Mouse (Mus musculus) urinary bladder, postnatal 14 days (tissue): ENCODE data around the gene Psmc3ip.
"Not testable (repeated sequence)": the region's sequence is repeated elsewhere in the genome, so short reads cannot be mapped to it uniquely, and the experiment has no call there.

Experiments
- DNase-seq: peaks from one replicate; pipeline ENCODE4 v3.0.0; 2021; ENCODE audit warnings: low spot score

Gene Psmc3ip

DNA sequence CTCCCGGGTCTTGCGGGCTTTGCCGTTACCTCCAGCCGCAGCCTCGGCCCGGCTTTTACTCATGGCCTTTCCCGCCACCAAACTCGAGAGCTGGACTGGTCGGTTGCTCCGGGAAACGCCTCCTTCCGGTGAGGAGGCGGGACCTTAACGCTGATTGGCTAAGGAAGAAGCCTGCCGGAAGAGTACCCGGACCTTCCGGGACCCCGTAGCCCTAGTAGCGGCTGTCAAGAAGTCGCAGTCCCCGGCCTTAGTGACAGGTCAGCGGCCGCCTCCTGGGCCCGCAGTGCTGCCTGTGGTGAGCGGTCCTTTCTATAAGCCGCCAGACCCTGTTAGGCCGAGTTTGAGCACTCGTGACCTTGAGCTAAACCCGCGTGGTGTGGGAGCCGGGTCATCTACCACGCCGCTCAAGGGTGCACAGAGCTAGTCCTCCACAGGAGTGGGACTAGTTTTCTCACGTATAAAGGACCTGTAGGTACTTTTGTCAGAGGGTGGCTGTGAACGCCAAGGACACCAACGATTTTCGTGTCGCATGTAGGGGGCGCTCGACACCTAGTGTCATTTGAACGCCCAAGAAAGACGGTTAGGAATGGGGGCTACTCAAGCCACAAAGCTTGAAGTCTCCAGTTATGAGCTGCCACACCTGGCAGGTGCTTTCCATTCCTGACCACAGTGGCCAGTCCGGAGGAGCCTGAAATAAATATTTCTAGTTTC lies at the start of gene Psmc3ip:
Gene Psmc3ip (minus strand): TSS at position 123 of the 711 bp plus-strand sequence.
- DNase-seq, result peak; percentile 94

DNA sequence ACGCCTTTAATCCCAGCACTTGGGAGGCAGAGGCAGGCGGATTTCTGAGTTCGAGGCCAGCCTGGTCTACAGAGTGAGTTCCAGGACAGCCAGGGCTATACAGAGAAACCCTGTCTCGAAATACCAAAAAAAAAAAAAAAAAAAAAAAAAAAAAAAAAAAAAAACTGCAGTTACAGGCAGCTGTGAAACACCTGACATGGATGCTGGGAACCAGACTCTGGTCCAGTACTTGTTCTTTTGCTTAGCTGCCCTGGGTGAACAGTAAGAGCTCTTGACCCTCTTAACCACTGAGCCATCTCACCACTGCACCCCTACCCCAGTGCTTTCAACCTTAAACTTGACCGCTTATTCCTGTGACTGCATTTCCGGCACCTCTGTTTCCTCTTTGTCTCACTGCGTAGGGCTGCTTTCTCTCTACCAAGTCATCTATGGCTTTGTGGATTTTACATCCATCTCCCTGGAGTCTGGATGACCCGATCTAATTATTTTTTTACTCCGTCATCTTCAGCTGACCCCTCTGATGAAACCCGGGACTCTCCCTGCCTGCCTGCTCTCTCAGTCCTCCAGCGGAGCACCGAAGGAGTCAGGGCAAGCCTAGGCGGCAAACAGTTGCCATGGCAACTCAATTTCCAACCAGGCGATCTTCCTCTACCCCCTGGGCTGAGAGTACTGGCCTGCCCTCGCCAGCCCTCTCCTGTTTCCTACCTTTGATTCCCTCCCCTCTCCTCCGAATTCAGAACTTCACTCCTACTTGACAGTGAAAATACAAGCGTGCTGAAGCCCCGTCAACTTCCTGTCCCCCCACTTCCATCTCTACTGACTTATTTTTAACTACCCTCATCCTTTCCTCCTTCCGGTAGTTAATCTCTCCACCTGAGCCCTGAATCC lies 48.3 kb upstream of the Psmc3ip start:
- DNase-seq, result no peak

DNA sequence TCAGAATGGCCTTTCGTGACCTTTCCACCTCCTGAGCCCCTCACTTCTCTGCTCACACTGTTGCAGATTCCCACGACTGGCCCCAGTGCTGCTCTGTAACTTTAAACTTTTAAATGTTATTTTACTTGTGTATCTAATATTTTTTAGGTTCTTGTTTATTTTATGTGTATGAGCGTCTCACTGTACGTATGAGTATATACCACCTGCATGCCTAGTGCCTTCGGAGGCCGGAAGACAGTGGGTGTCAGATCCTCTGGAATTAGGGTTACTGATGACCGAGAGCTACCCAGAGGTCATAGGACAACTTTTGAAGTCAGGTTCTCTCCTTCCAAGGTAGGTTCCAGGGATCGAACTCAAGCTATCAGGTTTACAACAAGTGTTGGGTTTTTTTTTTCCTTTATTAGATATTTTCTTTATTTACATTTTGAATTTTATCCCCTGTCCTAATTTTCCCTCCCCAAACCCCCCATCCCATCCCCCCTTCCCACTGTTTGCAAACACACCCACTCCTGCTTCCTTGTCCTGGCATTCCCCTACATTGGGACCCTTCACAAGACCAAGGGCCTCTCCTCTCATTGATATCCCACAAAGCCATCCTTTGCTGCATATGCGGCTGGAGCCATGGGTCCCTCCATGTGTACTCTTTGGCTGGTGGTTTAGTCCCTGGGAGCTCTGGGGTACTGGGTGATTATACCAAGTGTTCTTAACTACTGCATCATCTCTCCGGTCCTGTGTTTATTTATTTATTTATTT lies 47.2 kb upstream of the Psmc3ip start:
- no peak for DNase-seq

DNA sequence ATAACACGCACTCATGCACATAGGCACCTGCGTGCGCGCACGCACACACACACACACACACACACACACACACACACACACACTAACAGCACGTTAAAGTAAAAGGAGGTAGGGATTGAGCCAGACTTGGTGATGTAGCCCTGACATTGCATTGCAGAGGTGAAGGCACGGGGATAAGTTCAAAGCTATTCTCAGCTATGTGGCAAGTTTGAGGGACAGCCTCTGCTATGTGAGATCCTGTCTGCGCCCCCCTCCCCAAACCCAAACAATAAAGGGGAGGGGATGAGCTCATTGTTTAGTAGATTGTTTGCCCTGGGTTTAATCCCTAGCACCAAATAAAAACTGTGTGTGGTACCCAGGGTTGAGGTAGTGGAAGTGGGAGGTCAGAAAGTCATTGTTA lies 45.9 kb upstream of the Psmc3ip start:
- no peak for DNase-seq

DNA sequence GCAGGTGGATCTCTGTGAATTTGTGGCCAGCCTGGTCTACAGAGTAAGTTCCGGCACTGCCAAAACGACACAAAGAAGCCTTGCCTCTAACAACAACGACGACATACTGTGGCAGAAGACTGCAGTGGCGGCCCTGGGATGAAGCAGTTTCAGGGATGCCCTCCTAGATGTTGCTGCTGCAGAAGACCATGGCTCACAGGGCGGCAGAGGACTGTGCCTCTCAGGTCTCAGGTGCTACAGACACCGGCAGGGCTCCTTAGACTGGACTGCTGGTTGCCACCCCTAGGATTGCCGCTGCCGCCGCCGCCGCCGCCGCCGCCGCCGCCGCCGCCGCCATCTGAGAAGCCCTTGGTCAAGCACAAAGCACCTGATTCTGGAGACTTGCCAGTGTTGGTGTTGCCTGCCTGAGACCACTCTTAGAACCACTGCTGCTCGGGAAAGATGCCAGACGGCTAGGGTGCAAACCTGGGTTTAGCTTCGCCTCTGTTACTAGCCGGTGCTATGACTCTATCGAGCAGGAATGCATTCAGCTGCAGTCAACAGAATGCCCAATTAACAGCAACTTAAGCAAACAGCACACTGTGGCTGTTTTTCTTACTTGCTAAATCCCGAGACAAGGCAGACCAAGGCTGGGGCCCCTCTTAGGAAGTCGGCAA lies 45.1 kb upstream of the Psmc3ip start:
- no peak for DNase-seq

DNA sequence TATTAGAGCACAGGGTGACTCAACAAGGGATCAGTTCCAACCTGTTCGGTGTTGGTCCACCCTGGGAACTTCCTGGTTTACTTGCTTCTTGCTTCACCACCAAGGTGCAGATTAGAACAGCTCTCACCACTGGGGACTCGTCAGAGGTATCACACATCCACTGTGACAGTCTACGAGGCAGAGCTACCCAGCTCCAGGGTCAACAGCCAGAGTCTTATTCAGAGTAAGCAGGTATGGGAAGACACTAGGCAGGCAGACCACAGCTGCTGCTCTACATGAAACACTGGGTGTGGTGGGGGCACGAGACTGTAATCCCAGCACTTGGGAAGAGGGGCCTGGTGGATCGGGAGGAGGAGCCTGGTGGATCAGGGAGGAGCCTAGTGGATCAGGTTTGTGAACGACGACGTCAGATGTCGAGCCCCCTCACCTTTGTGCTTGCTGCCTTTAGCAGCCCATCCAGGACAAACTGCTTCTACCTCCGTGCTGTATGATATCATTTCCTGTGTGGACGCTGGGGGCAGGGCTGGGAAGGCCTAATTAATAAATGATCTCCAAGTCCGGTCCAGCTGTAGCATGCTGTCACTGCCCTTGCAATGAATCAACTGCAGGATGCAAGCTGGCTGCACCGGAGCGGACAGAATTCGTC lies 43.4 kb upstream of the Psmc3ip start:
- peak; percentile 65 for DNase-seq

DNA sequence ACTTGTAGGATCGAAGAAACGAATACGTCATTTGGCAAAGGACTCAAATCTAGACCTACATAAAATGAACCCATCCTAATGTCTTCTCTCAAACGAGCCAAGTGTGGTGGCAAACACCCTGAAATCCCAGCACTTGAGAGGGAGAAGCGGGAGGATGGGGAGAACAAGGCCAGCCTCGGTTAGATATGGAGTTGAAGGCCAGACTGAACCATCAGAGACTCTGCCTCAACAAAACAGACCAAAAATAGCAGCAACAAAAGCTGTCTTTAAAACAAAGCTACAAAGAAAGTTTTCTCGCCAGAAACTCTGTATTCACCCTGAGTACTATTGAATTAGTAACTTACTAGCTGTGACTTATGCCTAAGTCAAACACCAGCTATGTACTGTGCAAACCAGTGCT lies 41.8 kb upstream of the Psmc3ip start:
- DNase-seq, result no peak

DNA sequence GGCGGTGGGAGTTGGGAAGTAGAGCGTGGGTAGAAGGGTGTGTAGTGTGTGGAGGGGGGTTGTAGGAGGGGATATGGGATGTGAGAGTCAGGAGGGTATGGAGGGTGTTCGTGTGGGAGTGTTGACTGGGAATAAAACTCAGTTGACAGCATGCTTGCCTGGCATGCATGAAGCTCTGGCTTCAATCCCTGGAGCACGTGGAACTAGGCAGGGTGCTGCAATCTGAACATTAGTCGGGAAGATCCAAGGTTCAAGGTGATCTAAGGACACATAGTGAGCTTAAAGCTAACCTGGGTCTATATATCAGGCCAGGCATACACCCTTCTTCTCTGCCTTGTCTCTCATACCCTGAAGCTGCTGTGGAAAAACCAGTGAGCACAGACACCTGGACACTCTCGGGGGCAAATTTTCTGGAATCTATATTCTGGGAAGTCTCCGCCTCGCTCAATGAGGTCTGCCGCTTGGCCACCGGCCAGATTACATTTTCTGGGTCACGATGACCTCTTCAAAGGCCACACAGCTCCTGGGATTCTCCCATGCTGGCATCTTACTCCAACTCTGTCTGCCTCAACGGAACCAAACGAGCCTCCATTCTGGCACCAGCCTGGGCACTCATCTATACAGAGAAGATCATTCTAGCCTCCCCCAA lies 39.1 kb upstream of the Psmc3ip start:
- no peak for DNase-seq

DNA sequence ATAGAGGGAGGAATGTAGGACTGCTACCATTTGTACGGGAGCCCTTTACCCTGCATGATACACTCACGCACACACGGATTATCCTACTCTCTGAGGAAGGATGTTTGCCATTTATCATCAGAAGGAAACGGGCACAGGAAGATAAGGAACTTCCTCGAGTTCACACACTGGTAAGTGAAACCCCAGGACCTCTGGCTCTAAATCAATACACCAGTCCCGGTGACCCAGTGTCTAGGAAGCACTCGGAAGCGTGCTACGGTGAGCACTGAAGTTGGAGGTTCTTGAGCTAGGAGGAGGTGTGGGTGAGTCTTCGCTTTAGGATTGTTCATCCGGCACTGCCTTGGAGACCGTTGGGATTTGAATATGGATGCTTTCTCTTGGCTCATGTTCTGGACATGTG lies 37.8 kb upstream of the Psmc3ip start:
- no peak for DNase-seq

DNA sequence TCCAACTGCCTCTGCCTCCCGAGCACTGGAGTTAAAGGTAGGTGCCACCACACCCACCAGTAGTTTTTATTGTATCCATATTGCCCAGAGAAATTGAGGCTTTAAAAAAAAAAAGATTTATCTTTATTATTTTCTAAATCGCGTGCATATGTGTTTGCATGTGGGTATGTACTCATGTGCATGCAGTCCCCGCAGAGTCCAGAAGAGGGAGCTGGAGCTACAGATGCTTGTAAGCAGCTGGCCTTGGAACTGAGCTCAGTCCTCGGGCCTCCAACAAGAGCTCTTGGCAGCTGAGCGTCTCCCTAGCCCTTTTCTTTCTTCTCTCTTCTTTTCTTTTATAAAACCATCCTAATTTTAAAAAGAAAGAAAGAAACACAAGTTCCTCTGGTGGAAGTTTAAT lies 36.5 kb upstream of the Psmc3ip start:
- DNase-seq, result no peak

DNA sequence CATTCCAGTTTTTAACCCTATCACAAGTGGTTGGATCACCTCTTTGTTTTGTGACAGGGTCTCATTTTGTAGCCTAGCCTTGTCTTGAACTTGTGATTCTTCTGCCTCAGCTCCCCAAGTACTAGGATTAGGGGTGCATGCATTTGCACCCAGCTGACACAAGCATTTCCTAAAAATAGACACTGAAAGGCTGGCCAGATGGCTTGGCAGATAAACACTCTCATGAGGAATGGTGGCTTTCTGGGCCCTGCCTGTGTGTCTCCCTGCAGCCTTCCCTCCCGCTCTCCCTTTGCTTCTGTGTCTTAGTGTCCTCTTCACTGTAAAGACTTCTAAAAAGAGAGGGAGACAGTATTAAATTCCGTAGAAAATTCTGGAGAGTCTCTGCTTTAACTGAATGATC lies 36.0 kb upstream of the Psmc3ip start:
- no peak for DNase-seq

DNA sequence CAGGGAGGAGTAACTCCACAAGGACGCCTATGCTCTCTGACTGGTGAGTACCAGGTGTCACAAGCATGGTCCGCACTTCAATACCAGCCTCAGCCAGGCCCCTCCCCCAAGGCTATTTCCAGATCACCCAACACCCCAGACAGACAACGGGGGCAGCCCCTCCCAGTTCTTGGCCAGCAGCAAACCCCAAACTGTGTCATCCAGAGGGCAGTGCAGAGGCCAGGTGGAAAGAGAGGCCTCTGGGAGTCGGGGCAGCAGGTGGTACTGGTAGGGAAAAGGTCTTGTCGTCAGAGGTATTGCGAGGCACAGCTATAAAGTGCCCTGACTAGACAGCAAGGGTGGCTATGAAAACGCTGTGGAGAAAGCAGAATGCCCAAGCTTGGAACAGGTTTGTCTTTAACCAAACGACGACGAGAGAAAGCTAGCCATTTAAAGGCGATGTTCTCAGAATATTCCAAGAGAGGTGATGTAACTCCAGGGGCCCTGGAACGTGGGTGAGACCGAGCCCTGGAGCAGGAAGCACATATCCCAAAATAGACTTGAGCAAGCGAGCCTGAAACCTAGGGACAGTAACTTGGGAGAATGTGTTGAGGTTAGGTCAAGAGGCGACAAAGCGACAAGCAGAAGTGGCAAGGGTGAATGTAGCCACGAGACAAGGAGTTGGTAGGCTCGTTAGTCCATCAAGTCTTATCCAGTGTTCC lies 35.0 kb upstream of the Psmc3ip start:
- DNase-seq, result no peak

DNA sequence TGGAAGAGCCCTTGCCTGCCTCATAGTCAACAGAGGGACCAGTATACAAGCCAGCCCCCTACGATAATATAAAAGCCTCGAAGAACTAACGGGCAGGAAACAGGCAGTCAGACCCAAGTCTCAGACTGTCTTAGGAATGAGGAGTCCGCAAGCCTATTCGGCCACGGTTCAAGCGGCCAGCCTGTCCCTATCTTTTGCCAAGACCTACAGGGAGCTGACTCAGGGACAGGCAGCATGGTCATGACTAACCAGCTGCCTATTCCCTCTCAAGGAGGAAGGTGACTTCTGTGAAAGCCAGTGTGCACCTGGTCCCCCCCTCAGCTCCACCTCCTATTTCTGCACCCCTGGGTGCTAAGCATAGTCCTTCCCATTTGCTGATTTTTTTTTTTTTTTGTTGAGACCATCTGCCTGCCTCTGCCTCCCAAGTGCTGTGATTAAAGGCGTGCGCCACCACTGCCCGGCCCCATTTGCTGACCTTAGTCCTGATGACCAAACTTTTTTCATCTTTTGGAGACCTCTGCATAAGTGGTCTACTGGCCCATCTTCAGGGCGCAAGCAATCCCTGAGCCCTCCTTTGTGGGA lies 33.9 kb upstream of the Psmc3ip start:
- DNase-seq, result no peak

DNA sequence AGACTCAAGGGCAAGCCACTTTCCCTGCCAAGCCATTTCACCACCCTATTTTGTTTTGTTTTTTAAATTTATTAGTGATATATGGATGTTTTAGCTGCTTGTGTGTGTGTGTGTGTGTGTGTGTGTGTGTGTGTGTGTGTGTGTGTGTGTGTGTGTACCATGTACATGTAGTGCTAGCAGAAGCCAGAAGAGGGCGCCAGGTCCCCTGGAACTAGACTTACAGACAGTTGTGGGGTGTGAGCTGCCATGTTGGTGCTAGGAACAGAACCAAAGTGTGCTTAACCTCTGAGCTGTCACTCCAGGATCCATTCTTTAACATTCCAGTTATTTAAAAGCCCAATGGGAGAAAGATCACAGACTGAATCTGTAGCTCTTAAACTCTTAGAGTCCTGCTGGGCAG lies 31.8 kb upstream of the Psmc3ip start:
- no peak for DNase-seq

DNA sequence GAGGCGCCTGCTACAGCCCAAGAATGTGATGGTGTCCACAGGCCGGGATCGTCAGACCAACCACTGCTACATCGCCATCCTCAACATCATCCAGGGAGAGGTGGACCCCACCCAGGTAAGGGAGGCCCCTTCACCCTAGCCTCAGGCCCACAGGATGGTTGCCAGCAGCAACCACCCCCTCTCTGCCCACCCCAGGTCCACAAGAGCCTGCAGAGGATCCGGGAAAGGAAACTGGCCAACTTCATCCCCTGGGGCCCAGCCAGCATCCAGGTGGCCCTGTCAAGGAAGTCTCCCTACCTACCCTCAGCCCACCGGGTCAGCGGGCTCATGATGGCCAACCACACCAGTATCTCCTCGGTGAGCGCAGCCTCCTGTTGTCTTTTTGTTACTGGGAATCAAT lies 29.8 kb upstream of the Psmc3ip start:
- not testable (repeated sequence) for DNase-seq

DNA sequence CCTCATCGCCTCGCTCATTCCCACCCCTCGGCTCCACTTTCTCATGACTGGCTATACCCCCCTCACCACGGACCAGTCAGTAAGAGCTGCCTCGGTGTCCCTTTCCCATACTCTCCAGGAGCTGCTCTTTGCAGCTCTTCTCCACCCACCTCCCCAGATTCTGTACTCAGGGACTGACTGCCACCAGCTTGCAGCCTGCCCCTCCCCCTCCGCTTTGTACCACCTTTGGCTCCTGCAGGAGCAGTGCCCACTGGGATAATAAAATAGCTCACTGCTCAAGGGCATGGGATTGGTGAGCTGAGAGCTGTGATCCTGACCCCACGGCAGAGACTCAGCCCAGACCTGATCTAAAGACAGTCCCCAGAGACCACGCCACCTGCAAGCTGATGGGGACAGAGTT lies 29.3 kb upstream of the Psmc3ip start:
- not testable (repeated sequence) for DNase-seq

DNA sequence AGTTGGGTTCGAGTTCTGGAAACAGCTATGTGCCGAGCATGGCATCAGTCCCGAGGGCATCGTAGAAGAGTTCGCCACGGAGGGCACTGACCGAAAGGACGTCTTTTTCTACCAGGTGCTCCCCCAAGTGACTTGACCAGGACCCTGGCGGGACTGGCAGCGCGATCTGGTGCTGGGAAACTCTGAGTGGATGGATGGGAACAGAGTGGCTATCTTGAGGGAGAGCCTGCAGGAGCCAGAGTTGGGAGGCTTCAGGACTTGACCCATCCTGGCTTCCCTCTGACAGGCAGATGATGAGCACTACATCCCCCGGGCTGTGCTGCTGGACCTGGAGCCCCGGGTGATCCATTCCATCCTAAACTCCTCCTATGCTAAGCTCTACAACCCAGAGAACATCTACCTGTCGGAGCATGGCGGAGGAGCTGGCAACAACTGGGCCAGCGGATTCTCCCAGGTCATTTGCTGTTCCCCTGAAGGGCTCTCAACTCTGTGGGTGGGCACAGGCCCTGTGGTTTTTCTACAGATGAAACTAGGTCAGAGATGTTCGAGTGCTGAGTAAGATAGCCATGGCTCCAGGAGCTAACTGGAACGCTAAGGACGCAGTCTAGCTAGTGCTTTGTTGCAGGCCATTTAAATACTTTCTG lies 25.4 kb upstream of the Psmc3ip start:
- no peak for DNase-seq

DNA sequence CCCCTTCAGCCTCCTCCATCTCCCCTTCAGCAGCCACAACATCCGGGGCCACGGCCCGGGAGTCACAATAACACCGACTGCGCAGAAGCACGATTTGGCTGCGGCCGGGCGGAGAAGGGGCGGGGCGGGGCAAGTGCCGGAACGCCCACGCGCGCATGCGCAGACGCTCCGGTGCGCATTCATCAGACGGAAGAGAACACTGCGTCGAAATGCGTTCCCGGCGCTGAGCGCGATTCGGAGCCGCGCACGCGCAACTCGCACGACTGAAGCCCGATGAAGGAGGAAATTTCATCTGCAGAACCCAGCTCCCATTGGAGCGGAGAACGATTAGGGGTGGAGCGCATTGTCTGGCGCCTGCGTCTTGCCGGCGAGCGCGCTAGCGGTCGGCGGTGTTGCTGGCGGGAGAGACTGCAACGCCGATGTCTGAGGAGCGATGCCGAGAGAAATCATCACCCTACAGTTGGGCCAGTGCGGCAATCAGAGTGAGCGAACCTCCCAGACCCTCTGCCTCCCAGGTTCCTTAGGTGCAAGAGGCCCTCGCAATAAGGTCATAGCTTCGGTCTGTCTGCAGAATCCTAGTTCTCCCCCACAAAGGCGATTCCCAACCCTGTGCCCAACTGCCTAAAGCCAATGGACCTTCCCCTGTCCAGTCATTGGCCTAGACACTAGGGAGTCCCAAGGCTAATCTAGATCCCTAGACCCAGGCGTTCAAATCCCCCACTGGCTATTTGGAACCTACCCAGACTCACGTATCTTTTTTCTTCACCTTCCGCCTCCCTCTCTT lies 24.7 kb upstream of the Psmc3ip start, which contains the start of the genes Retreg3 and Tubg1:
Gene Retreg3 (minus strand): TSS at position 133 of the 784 bp plus-strand sequence.
Gene Tubg1 (plus strand): TSS at position 178 of the 784 bp plus-strand sequence.
- DNase-seq, result peak; percentile 98
